Mouse (Mus musculus) ES-CJ7 (cell line): Measurements from ENCODE around the gene Ostm1.

Experiments used
- DNase-seq: peaks from one replicate; pipeline ENCODE4 v3.0.0; 2011; ENCODE audit warnings: low read depth, low spot score

Gene Ostm1

GRCm38 (mm10) chr10:42734546-42735060 is 151.0 kb downstream of the Ostm1 start:
- peak; percentile 47 for DNase-seq

DNA sequence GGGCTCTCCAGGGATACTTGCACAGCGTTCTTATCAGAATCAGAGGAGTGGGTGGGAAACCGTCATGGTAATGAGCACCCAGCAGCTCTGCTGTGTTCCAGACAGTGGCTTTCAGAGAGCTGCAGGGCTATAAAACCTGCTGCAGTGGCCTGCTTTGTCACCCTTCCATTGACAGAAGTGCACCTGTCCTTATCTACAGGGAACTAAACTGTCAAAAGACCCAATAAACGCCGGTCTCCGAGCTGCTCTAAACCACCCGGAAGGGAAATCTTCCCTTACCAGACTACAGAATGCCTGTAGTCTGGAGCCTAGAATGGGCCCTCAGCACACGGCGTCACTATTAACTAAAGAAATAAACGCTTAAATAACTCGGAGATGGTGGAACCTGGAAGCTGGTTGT is 168.2 kb downstream of the Ostm1 start:
- DNase-seq, result no peak
